Mouse (Mus musculus): Measurements from ENCODE around the gene Lrrc45. TPM values are rescaled to one million over a fixed set of nuclear protein-coding genes. Genes with fewer than 3 reads are reported as not detected.

Gene Lrrc45
- total RNA-seq, 2 experiments from 2014 or later = 11.0 to 37.6 TPM

- ATAC-seq (replicated peaks; ENCODE audit: poor library complexity) = no peak
Measured at GRCm38 (mm10) chr11:120703696-120704454, 9.8 kb upstream of the Lrrc45 start.

- no peak for ATAC-seq (replicated peaks; ENCODE audit: poor library complexity)
Measured at GRCm38 (mm10) chr11:120704486-120705325, 9.0 kb upstream of the Lrrc45 start.

- ATAC-seq (replicated peaks; ENCODE audit: poor library complexity) = no peak
Measured at GRCm38 (mm10) chr11:120706120-120706519, 7.6 kb upstream of the Lrrc45 start.

- no peak for ATAC-seq (replicated peaks; ENCODE audit: poor library complexity)
Measured at GRCm38 (mm10) chr11:120707225-120707624, 6.5 kb upstream of the Lrrc45 start.

GRCm38 (mm10) chr11:120707969-120708368 lies 5.8 kb upstream of the Lrrc45 start:
- no peak for ATAC-seq (replicated peaks; ENCODE audit: poor library complexity)

GRCm38 (mm10) chr11:120709551-120709950 lies 4.2 kb upstream of the Lrrc45 start:
- ATAC-seq (replicated peaks; ENCODE audit: poor library complexity) = no peak

GRCm38 (mm10) chr11:120710672-120711071 lies 3.1 kb upstream of the Lrrc45 start:
- no peak for ATAC-seq (replicated peaks; ENCODE audit: poor library complexity)

GRCm38 (mm10) chr11:120711980-120712604 lies 1.6 kb upstream of the Lrrc45 start:
- ATAC-seq (replicated peaks; ENCODE audit: poor library complexity) = no peak

- peak; percentile 43 for ATAC-seq (replicated peaks; ENCODE audit: poor library complexity)
Measured at GRCm38 (mm10) chr11:120712771-120713568, 755 bp upstream of the Lrrc45 start.

GRCm38 (mm10) chr11:120714546-120714945 lies 821 bp downstream of the Lrrc45 start:
- ATAC-seq (replicated peaks; ENCODE audit: poor library complexity) = no peak

GRCm38 (mm10) chr11:120715131-120715530 lies 1.4 kb downstream of the Lrrc45 start:
- no peak for ATAC-seq (replicated peaks; ENCODE audit: poor library complexity)

GRCm38 (mm10) chr11:120719242-120719641 lies 5.5 kb downstream of the Lrrc45 start:
- ATAC-seq (replicated peaks; ENCODE audit: poor library complexity) = no peak

- no peak for ATAC-seq (replicated peaks; ENCODE audit: poor library complexity)
Measured at GRCm38 (mm10) chr11:120719841-120720376, 6.2 kb downstream of the Lrrc45 start.

GRCm38 (mm10) chr11:120720450-120720849 lies 6.7 kb downstream of the Lrrc45 start:
- ATAC-seq (replicated peaks; ENCODE audit: poor library complexity) = peak; percentile 97

- peak; percentile 19; the same call in 1 of the 2 replicates for ATAC-seq (replicated peaks; ENCODE audit: poor library complexity)
Measured at GRCm38 (mm10) chr11:120721124-120722066, 7.7 kb downstream of the Lrrc45 start, which contains the start of gene Rac3. Gene Rac3, plus strand, starts transcription at chr11:120721470.

GRCm38 (mm10) chr11:120722067-120722630 lies 8.4 kb downstream of the Lrrc45 start:
- 0 out of 2 replicates have a peak, but pooled peaks have one; percentile 0 for ATAC-seq (replicated peaks; ENCODE audit: poor library complexity)

- no peak for ATAC-seq (replicated peaks; ENCODE audit: poor library complexity)
Measured at GRCm38 (mm10) chr11:120722761-120723382, 9.1 kb downstream of the Lrrc45 start.

GRCm38 (mm10) chr11:120723509-120723908 lies 9.8 kb downstream of the Lrrc45 start:
- ATAC-seq (replicated peaks; ENCODE audit: poor library complexity) = no peak

Measured in megakaryocyte progenitor cell, adult 5-6 weeks (primary cell).